Mouse (Mus musculus): ENCODE results near the gene Ccnd2.

GRCm38 (mm10) chr6:127170734-127171133 lies 18.7 kb upstream of the Ccnd2 start:
- TF ChIP-seq CTCF (IDR thresholded peaks at IDR 0.05): no peak
- no peak for TF ChIP-seq POLR2A (IDR thresholded peaks at IDR 0.05; ENCODE audit: insufficient read depth, low read depth, low read length)
